Comparison of ENCODE assay signal across 7 mouse cellular contexts in the genomic region with DNA sequence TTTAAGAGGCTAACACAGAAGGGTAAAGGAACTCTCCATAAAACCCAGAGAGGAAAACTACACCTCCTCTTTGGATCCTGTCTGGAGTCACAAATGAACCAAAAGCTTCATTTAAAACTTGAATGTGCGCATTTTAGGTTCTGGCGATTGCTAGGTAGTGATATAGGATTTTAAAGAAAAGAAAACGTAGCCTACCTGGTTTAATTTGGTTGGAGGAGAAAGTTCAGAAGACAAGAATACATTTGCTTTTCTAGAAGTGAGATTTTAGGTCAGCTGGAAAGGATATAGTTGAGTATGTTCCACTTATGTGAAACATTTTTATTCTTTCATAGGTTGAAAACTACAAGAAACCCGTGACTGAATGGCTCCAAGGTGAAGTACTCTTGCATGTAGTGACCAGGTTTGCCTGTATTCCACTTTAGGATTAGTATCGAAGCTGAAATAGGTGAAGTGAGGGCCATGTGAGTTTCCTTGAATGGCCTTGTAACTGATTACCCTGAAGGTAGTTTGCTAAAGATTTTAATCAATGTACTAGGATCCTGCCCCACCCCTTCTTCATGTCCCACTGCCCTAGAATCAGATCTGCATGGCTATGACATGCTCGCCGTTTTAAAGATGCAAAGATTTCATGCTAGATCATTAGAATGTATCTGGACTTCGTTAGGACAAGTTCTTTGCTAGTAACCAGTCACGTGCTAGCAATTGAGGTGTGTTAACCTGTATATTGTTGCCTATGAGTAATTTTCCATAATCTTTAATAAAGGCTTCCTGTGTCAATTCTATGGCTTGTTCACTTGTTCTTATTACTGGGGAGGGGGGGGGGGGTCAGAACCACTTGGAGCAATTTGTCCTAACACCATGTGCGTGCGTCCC. TPM values are rescaled to one million over a fixed set of nuclear protein-coding genes. Genes with fewer than 3 reads are reported as not detected.
DNase-seq lines count a peak whose midpoint lies in the region; ATAC-seq lines count a peak whose summit lies in the region.

No protein-coding gene starts in this region.

- no peak for ATAC-seq in lung, embryonic 16.5 days (ENCODE audit: low read depth)
- no peak for ATAC-seq in embryonic facial prominence, embryonic 14.5 days (ENCODE audit: low read depth)
- ATAC-seq in limb, embryonic 11.5 days (ENCODE audit: insufficient number of reproducible peaks, low FRiP score, low TSS enrichment, low read depth): no peak
- no peak for ATAC-seq in stomach, embryonic 14.5 days (ENCODE audit: insufficient number of reproducible peaks, insufficient read depth, low FRiP score, low read depth)

- H3K27me3 ChIP-seq in lung, embryonic 16.5 days (ENCODE audit: control insufficient read depth, insufficient read depth, low read depth, low read length): no peaks in the 10 kb centered on the region
- H3K27me3 ChIP-seq in embryonic facial prominence, embryonic 14.5 days (replicated peaks; ENCODE audit: control insufficient read depth, insufficient read depth, low read length): no peaks in the 10 kb centered on the region
- H3K27me3 ChIP-seq in limb, embryonic 11.5 days (ENCODE audit: control insufficient read depth, insufficient read depth, low read length): no peaks in the 10 kb centered on the region
- no peaks in the 10 kb centered on the region for H3K27me3 ChIP-seq in stomach, embryonic 14.5 days (ENCODE audit: control insufficient read depth, insufficient read depth, low read length)

- peak overlapping the region; percentile 99 for H3K9ac ChIP-seq in lung, embryonic 16.5 days (ENCODE audit: low read length)
- H3K9ac ChIP-seq in embryonic facial prominence, embryonic 14.5 days (ENCODE audit: low read depth, low read length): peak overlapping the region; percentile 99
- H3K9ac ChIP-seq in limb, embryonic 11.5 days (ENCODE audit: low read length): peak overlapping the region; percentile 99
- peak overlapping the region; percentile 98 for H3K9ac ChIP-seq in stomach, embryonic 14.5 days (replicated peaks; ENCODE audit: low read depth, low read length)

- peak overlapping the region; percentile 92 for H3K27ac ChIP-seq in lung, embryonic 16.5 days (ENCODE audit: low read length)
- H3K27ac ChIP-seq in embryonic facial prominence, embryonic 14.5 days (replicated peaks; ENCODE audit: low read depth, low read length): peak overlapping the region; percentile 88
- H3K27ac ChIP-seq in limb, embryonic 11.5 days (replicated peaks; ENCODE audit: low read depth, low read length): peak overlapping the region; percentile 86
- peak overlapping the region; percentile 91 for H3K27ac ChIP-seq in stomach, embryonic 14.5 days (ENCODE audit: low read length)

- no peaks in the 10 kb centered on the region for H3K9me3 ChIP-seq in lung, embryonic 16.5 days (ENCODE audit: control insufficient read depth, low read length)
- peaks cover 5% of the 10 kb centered on the region; the same call in 1 of the 2 replicates for H3K9me3 ChIP-seq in embryonic facial prominence, embryonic 14.5 days (ENCODE audit: control insufficient read depth, low read length)
- H3K9me3 ChIP-seq in limb, embryonic 11.5 days (ENCODE audit: control insufficient read depth, low read length): no peaks in the 10 kb centered on the region
- no peaks in the 10 kb centered on the region for H3K9me3 ChIP-seq in stomach, embryonic 14.5 days (ENCODE audit: control insufficient read depth, low read depth, low read length)

- 17% methylated on average over 11 of the region's 11 CpGs for WGBS in lung, embryonic 16.5 days
- 17% methylated on average over 11 of the region's 11 CpGs for WGBS in embryonic facial prominence, embryonic 14.5 days
- WGBS in limb, embryonic 11.5 days: 24% methylated on average over 11 of the region's 11 CpGs
- 21% methylated on average over 11 of the region's 11 CpGs for WGBS in stomach, embryonic 14.5 days

- no peak for DNase-seq in lung, postnatal 36 days
- DNase-seq in embryonic facial prominence, embryonic 14.5 days (ENCODE audit: low spot score): no peak
- DNase-seq in limb, embryonic 11.5 days (ENCODE audit: low spot score): no peak
- DNase-seq in cerebellum, adult 18-20 months: no peak
- no peak for DNase-seq in layer of hippocampus, adult 18-20 months (ENCODE audit: low spot score in 2 of 2)

- peaks cover 25% of the 10 kb centered on the region for H3K4me1 ChIP-seq in lung, embryonic 16.5 days (replicated peaks; ENCODE audit: control insufficient read depth, insufficient read depth, low read length)
- H3K4me1 ChIP-seq in embryonic facial prominence, embryonic 14.5 days (ENCODE audit: control insufficient read depth, insufficient read depth, low read length): peaks cover 13% of the 10 kb centered on the region
- peaks cover 3% of the 10 kb centered on the region; the same call in 1 of the 2 replicates for H3K4me1 ChIP-seq in limb, embryonic 11.5 days (ENCODE audit: control insufficient read depth, insufficient read depth, low read length)
- H3K4me1 ChIP-seq in stomach, embryonic 14.5 days (ENCODE audit: control insufficient read depth, insufficient read depth, low read length): peaks cover 5% of the 10 kb centered on the region; the same call in 1 of the 2 replicates

- peak overlapping the region; percentile 97 for H3K4me3 ChIP-seq in lung, embryonic 16.5 days (ENCODE audit: low read length)
- H3K4me3 ChIP-seq in embryonic facial prominence, embryonic 14.5 days (ENCODE audit: low read depth, low read length): peak overlapping the region; percentile 94
- H3K4me3 ChIP-seq in limb, embryonic 11.5 days (ENCODE audit: low read depth, low read length): peak overlapping the region; percentile 96
- peak overlapping the region; percentile 93 for H3K4me3 ChIP-seq in stomach, embryonic 14.5 days (ENCODE audit: low read depth, low read length)

- peaks cover 14% of the 10 kb centered on the region; the same call in 1 of the 2 replicates for H3K36me3 ChIP-seq in lung, embryonic 16.5 days (ENCODE audit: control insufficient read depth, insufficient read depth, low read length)
- H3K36me3 ChIP-seq in embryonic facial prominence, embryonic 14.5 days (ENCODE audit: control insufficient read depth, insufficient read depth, low read length): peaks cover 26% of the 10 kb centered on the region
- peaks cover 9% of the 10 kb centered on the region for H3K36me3 ChIP-seq in limb, embryonic 11.5 days (ENCODE audit: control insufficient read depth, insufficient read depth, low read length)
- H3K36me3 ChIP-seq in stomach, embryonic 14.5 days (ENCODE audit: control insufficient read depth, insufficient read depth, low read length): peaks cover 8% of the 10 kb centered on the region; the same call in 1 of the 2 replicates

- peak overlapping the region; percentile 71 for H3K4me2 ChIP-seq in lung, embryonic 16.5 days (ENCODE audit: low read depth, low read length)
- H3K4me2 ChIP-seq in embryonic facial prominence, embryonic 14.5 days (ENCODE audit: low read depth, low read length): peak overlapping the region; percentile 74
- peak overlapping the region; percentile 45 for H3K4me2 ChIP-seq in limb, embryonic 11.5 days (ENCODE audit: low read depth, severe bottlenecking)
- H3K4me2 ChIP-seq in stomach, embryonic 14.5 days (replicated peaks; ENCODE audit: low read depth, low read length): peak overlapping the region; percentile 83

RNA-seq across cellular contexts. Expression of a gene that starts 25.6 kb away (rescaled TPM):
- 50.7 and 52.3 TPM in 2 replicates for polyA plus RNA-seq in lung, embryonic 16.5 days (2015; fragmentation: Nextera tagmentation; extraction: Ambion mirVana)
- polyA plus RNA-seq in embryonic facial prominence, embryonic 14.5 days (2014; fragmentation: Nextera tagmentation; extraction: Ambion mirVana): 35.4 and 36.5 TPM in 2 replicates
- 48.8 and 50.7 TPM in 2 replicates for polyA plus RNA-seq in limb, embryonic 11.5 days (2014; fragmentation: Nextera tagmentation; extraction: Ambion mirVana)
- polyA plus RNA-seq in stomach, embryonic 14.5 days (2014; fragmentation: Nextera tagmentation; extraction: Ambion mirVana): 41.6 and 48.1 TPM in 2 replicates
- total RNA-seq in layer of hippocampus, adult 18-20 months (2021): 100 to 1,000 TPM; 139 TPM
